Mouse (Mus musculus) neural tube, embryonic 15.5 days (tissue): ENCODE measurements around the gene Aurkb. TPM values are rescaled to one million over a fixed set of nuclear protein-coding genes. Genes with fewer than 3 reads are reported as not detected.

Source experiments
- ATAC-seq: fragments of 200-750 bp; cut with Nextera tagmentation; 2 replicates; pipeline ENCODE4 v1.8.0; 2017; ENCODE audit warnings: mild to moderate bottlenecking, moderate TSS enrichment, moderate library complexity; ENCODE audit not compliant: low FRiP score
- H3K27ac ChIP-seq: fragments of 300-500 bp; sonication (generic); replicated peaks from 2 replicates; pipeline ENCODE4 v1.5.1; 2015; ENCODE audit warnings: mild to moderate bottlenecking, inconsistent platforms
- H3K27me3 ChIP-seq: fragments of 300-500 bp; sonication (generic); replicated peaks from 2 replicates; pipeline ENCODE4 v1.6.1; 2015; ENCODE audit warnings: inconsistent platforms
- H3K36me3 ChIP-seq: fragments of 300-500 bp; sonication (generic); 2 replicates; pipeline ENCODE4 v1.6.1; 2015; ENCODE audit warnings: inconsistent platforms
- H3K4me1 ChIP-seq: fragments of 300-500 bp; sonication (generic); 2 replicates; pipeline ENCODE4 v1.6.1; 2015; ENCODE audit warnings: inconsistent platforms
- H3K4me2 ChIP-seq: fragments of 300-500 bp; sonication (generic); 2 replicates; pipeline ENCODE4 v1.6.1; 2015; ENCODE audit warnings: inconsistent platforms, mild to moderate bottlenecking, moderate library complexity
- H3K4me3 ChIP-seq: fragments of 300-500 bp; sonication (generic); replicated peaks from 2 replicates; pipeline ENCODE4 v1.5.1; 2015; ENCODE audit warnings: mild to moderate bottlenecking, inconsistent platforms
- H3K9ac ChIP-seq: fragments of 300-500 bp; sonication (generic); replicated peaks from 2 replicates; pipeline ENCODE4 v1.6.1; 2015; ENCODE audit warnings: mild to moderate bottlenecking, inconsistent platforms
- H3K9me3 ChIP-seq: fragments of 300-500 bp; sonication (generic); replicated peaks from 2 replicates; pipeline ENCODE4 v1.6.1; 2016; ENCODE audit warnings: inconsistent platforms
- WGBS: fragments of 180-500 bp; shearing (Covaris S2); methylation state at CpG from one replicate; pipeline ENCODE4 v1.1.7; 2015; ENCODE audit warnings: mixed read lengths; 5-methylcytosine and 5-hydroxymethylcytosine counted together
- polyA plus RNA-seq: library from polyadenylated mRNA; unstranded; fragments of >200 nt; fragmentation: Nextera tagmentation; extraction: Ambion mirVana; gene quantifications from 2 replicates; pipeline ENCODE4 v1.2.1, GENCODE M21; 2015

Aurkb gene
- polyA plus RNA-seq, 1 experiment from 2014 or later, result 15.6 TPM

DNA sequence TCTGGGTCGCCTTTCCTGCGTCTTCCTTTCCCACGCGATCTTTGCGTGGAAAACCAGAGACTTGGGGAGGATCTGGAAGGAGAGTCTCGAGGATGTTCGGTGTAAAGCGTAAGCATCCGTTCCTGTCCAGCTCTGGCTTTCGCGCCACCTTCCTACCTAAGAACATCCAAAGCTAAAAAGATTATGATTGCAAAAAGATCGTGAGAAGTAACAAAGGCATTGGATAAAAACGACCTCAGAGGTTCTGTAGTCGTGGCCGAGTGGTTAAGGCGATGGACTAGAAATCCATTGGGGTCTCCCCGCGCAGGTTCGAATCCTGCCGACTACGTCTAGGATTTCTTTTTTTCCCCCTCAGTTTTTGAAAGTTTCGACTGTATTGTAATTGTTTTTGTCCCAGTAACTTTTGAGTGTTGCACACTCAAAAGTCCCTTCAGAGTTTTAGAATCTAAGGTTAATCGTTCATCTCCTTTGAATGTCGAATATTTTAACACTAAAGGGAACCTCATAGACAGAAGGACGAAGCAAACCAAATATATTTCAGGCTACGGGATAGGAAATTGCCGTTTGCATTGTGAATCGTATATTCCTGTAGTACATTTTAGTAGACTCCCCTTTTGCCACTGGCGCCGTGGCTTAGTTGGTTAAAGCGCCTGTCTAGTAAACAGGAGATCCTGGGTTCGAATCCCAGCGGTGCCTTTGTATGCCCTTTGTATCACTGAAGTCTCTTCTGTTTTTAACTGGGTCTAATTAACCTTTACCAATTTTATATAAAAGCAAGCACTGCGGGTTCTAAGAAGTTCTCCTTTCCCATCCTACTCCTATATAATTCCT is 8.0 kb upstream of the Aurkb start:
- ATAC-seq, result peak; percentile 53
- peaks cover 27% of the 10 kb centered on the region for H3K36me3 ChIP-seq
- no peaks in the 10 kb centered on the region for H3K27me3 ChIP-seq
- H3K27ac ChIP-seq, result peak overlapping the region; percentile 88
- peak overlapping the region; percentile 67 for H3K4me3 ChIP-seq
- H3K4me1 ChIP-seq, result peaks cover 32% of the 10 kb centered on the region
- H3K9ac ChIP-seq, result peak overlapping the region; percentile 75
- no peaks in the 10 kb centered on the region for H3K9me3 ChIP-seq
- peak overlapping the region; percentile 70 for H3K4me2 ChIP-seq
- under 1% methylated on average over 34 of the region's 34 CpGs for WGBS

- Histone ChIP-seq H3K9me3 (no peaks in the 10 kb centered on the region), H3K9ac (no peak overlapping the region), H3K27me3 (no peaks in the 10 kb centered on the region), H3K4me2 (peak overlapping the region; percentile 70; the same call in 1 of the 2 replicates), H3K36me3 (peaks cover 20% of the 10 kb centered on the region), H3K4me1 (peaks cover 32% of the 10 kb centered on the region), H3K4me3 (no peak overlapping the region), H3K27ac (peak overlapping the region; percentile 82)
- 77% methylated on average over 5 of the region's 5 CpGs for WGBS
- ATAC-seq, result no peak
These were observed 7.3 kb upstream of the Aurkb start for GRCm38 (mm10) chr11:69038173-69038572.

GRCm38 (mm10) chr11:69046395-69046774 is 938 bp downstream of the Aurkb start:
- peak overlapping the region; percentile 45; the same call in 1 of the 2 replicates for H3K9ac ChIP-seq

GRCm38 (mm10) chr11:69047592-69047991 is 2.1 kb downstream of the Aurkb start:
- peaks cover 12% of the 10 kb centered on the region for H3K4me1 ChIP-seq
- H3K9ac ChIP-seq, result no peak overlapping the region
- WGBS, result 89% methylated on average over 12 of the region's 12 CpGs
- H3K27me3 ChIP-seq, result no peaks in the 10 kb centered on the region
- peak overlapping the region; percentile 100; the same call in 1 of the 2 replicates for H3K4me2 ChIP-seq
- H3K36me3 ChIP-seq, result no peaks in the 10 kb centered on the region
- ATAC-seq, result no peak
- H3K4me3 ChIP-seq, result no peak overlapping the region
- H3K9me3 ChIP-seq, result no peaks in the 10 kb centered on the region
- H3K27ac ChIP-seq, result no peak overlapping the region

More at GRCm38 (mm10) chr11:69046395-69046774, 938 bp downstream of the Aurkb start:
- Histone ChIP-seq H3K4me3 (peak overlapping the region; percentile 63), H3K36me3 (no peaks in the 10 kb centered on the region), H3K27me3 (no peaks in the 10 kb centered on the region), H3K27ac (no peak overlapping the region), H3K4me1 (peaks cover 12% of the 10 kb centered on the region), H3K4me2 (peak overlapping the region; percentile 100), H3K9me3 (no peaks in the 10 kb centered on the region)
- no peak for ATAC-seq
- WGBS, result 14% methylated on average over 9 of the region's 9 CpGs

DNA sequence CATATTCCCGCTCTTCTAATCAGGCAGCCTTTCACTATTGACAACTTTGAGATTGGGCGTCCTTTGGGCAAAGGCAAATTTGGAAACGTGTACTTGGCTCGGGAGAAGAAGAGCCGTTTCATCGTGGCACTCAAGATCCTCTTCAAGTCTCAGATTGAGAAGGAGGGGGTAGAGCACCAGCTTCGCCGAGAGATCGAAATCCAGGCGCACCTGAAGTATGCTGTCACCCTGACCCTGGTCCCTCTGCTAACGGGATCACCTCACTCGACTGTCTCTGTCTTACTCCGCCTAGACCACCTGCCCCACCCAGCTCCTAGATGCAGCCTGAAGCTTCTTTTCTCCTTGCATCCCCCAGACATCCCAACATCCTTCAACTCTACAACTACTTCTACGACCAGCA is 2.7 kb downstream of the Aurkb start:
- Histone ChIP-seq H3K27ac (no peak overlapping the region), H3K9ac (no peak overlapping the region), H3K4me3 (no peak overlapping the region), H3K27me3 (no peaks in the 10 kb centered on the region), H3K9me3 (no peaks in the 10 kb centered on the region), H3K4me2 (no peak overlapping the region), H3K4me1 (peaks cover 12% of the 10 kb centered on the region), H3K36me3 (no peaks in the 10 kb centered on the region)
- ATAC-seq, result no peak
- 95% methylated on average over 14 of the region's 14 CpGs for WGBS

- ATAC-seq, result no peak
- no peak overlapping the region for H3K4me2 ChIP-seq
- no peaks in the 10 kb centered on the region for H3K27me3 ChIP-seq
- H3K9ac ChIP-seq, result no peak overlapping the region
- no peak overlapping the region for H3K27ac ChIP-seq
- H3K4me3 ChIP-seq, result no peak overlapping the region
- no peaks in the 10 kb centered on the region for H3K9me3 ChIP-seq
- H3K4me1 ChIP-seq, result peaks cover 9% of the 10 kb centered on the region
- no peaks in the 10 kb centered on the region for H3K36me3 ChIP-seq
- WGBS, result 80% methylated on average over 8 of the region's 8 CpGs
These were observed 5.3 kb downstream of the Aurkb start for GRCm38 (mm10) chr11:69050748-69051147.

- no peaks in the 10 kb centered on the region for H3K27me3 ChIP-seq
- no peak overlapping the region for H3K9ac ChIP-seq
- 0 out of 2 replicates have a peak, but pooled peaks cover under 1% of the 10 kb centered on the region for H3K4me1 ChIP-seq
- H3K27ac ChIP-seq, result no peak overlapping the region
- no peaks in the 10 kb centered on the region for H3K36me3 ChIP-seq
- H3K4me3 ChIP-seq, result no peak overlapping the region
- 77% methylated on average over 4 of the region's 4 CpGs for WGBS
- no peaks in the 10 kb centered on the region for H3K9me3 ChIP-seq
- no peak overlapping the region for H3K4me2 ChIP-seq
- no peak for ATAC-seq
These were observed 6.3 kb downstream of the Aurkb start for GRCm38 (mm10) chr11:69051771-69052170.

- Histone ChIP-seq H3K9ac (no peak overlapping the region), H3K27me3 (no peaks in the 10 kb centered on the region), H3K9me3 (no peaks in the 10 kb centered on the region), H3K36me3 (no peaks in the 10 kb centered on the region), H3K4me1 (peaks cover under 1% of the 10 kb centered on the region), H3K27ac (no peak overlapping the region), H3K4me3 (no peak overlapping the region), H3K4me2 (no peak overlapping the region)
- no peak for ATAC-seq
- 78% methylated on average over 2 of the region's 2 CpGs for WGBS
These were observed 7.5 kb downstream of the Aurkb start for GRCm38 (mm10) chr11:69052824-69053421.

- H3K4me3 ChIP-seq, result no peak overlapping the region
- no peak overlapping the region for H3K27ac ChIP-seq
- no peaks in the 10 kb centered on the region for H3K36me3 ChIP-seq
- WGBS, result 80% methylated on average over 3 of the region's 3 CpGs
- H3K27me3 ChIP-seq, result no peaks in the 10 kb centered on the region
- H3K4me2 ChIP-seq, result no peak overlapping the region
- peaks cover 9% of the 10 kb centered on the region for H3K4me1 ChIP-seq
- no peak overlapping the region for H3K9ac ChIP-seq
- no peak for ATAC-seq
- no peaks in the 10 kb centered on the region for H3K9me3 ChIP-seq
These were observed 8.4 kb downstream of the Aurkb start for GRCm38 (mm10) chr11:69053848-69054247.

- 72% methylated on average over 2 of the region's 2 CpGs for WGBS
These were observed 12.8 kb downstream of the Aurkb start for GRCm38 (mm10) chr11:69058265-69058664.

GRCm38 (mm10) chr11:69058729-69059356 is 13.4 kb downstream of the Aurkb start:
- Histone ChIP-seq H3K27ac (peak overlapping the region; percentile 91), H3K27me3 (no peaks in the 10 kb centered on the region), H3K36me3 (no peaks in the 10 kb centered on the region), H3K4me2 (peak overlapping the region; percentile 92), H3K9ac (peak overlapping the region; percentile 60), H3K9me3 (no peaks in the 10 kb centered on the region), H3K4me1 (peaks cover 30% of the 10 kb centered on the region), H3K4me3 (peak overlapping the region; percentile 92)
- peak; percentile 21; the same call in 1 of the 2 replicates for ATAC-seq
- 3% methylated on average over 19 of the region's 19 CpGs for WGBS

More at GRCm38 (mm10) chr11:69058265-69058664, 12.8 kb downstream of the Aurkb start:
- Histone ChIP-seq H3K4me2 (peak overlapping the region; percentile 92), H3K9me3 (no peaks in the 10 kb centered on the region), H3K27me3 (no peaks in the 10 kb centered on the region), H3K27ac (peak overlapping the region; percentile 91), H3K36me3 (no peaks in the 10 kb centered on the region), H3K4me1 (peaks cover 29% of the 10 kb centered on the region), H3K9ac (peak overlapping the region; percentile 60), H3K4me3 (peak overlapping the region; percentile 92)
- ATAC-seq, result no peak
